Mouse (Mus musculus): ENCODE results near the gene Pfdn6. TPM values are rescaled to one million over a fixed set of nuclear protein-coding genes. Genes with fewer than 3 reads are reported as not detected.

Gene Pfdn6
- polyA plus RNA-seq, 1 experiment from 2014 or later = 110 TPM

DNA sequence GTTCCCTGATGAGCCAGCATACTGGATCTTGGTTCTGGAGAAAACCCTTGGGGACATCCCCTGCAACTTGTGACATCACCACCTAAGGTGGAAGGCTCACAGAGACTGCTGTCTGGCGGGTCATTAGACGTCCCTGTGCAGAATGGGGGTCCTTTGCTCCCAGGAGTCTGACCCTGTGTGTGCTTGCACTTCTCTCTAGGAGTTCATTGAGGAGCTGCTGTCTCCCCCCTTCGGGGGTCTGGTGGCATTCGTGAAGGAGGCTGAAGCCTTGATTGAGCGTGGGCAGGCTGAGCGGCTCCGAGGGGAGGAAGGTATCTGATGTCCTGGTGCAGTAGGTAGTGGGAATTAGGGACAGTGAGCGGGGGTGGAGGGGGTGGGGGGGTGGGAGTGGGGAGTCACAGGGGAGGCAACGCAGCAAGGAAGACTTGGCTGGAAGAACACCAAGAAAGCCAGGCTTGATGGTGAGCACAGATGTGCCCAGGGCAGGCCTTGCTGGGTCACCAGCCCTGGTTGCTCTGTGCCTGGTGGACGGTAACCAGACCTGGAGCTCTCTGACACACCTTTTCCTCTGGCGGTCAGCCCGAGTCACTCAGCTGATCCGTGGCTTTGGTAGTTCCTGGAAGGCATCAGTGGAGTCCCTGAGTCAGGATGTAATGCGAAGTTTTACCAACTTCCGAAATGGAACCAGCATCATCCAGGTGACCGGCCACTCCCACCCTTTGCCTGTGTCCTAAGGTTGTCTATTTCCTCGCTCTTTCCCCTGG lies 25.1 kb upstream of the Pfdn6 start:
- H3K27ac ChIP-seq (replicated peaks in 1 of 2; ENCODE audit: control insufficient read depth in 1 of 2, insufficient read depth in 1 of 2, low read depth in 2 of 2, low read length in 2 of 2) = no peak overlapping the region
- peaks cover 53% of the 10 kb centered on the region for H3K36me3 ChIP-seq (ENCODE audit: control insufficient read depth, insufficient read depth, low read length)
- 85% methylated on average over 17 of the region's 17 CpGs for WGBS
- 0 out of 2 replicates have a peak, but pooled peaks cover 4% of the 10 kb centered on the region for H3K9me3 ChIP-seq (ENCODE audit: control insufficient read depth, low read length)
- no peak overlapping the region for H3K9ac ChIP-seq (ENCODE audit: low read length)
- no peak for ATAC-seq (ENCODE audit: insufficient number of reproducible peaks, insufficient read depth, low FRiP score, low read depth)
- no peak overlapping the region for H3K4me2 ChIP-seq (ENCODE audit: low read length)
- H3K4me3 ChIP-seq (ENCODE audit: control insufficient read depth in 1 of 2, insufficient read depth in 1 of 2, low read depth in 1 of 2, low read length in 2 of 2) = no peak overlapping the region
- no peaks in the 10 kb centered on the region for H3K4me1 ChIP-seq (ENCODE audit: control insufficient read depth in 2 of 2, insufficient read depth in 2 of 2, low read length in 2 of 2)
- no peaks in the 10 kb centered on the region for H3K27me3 ChIP-seq (ENCODE audit: control insufficient read depth, insufficient read depth, low read length)

DNA sequence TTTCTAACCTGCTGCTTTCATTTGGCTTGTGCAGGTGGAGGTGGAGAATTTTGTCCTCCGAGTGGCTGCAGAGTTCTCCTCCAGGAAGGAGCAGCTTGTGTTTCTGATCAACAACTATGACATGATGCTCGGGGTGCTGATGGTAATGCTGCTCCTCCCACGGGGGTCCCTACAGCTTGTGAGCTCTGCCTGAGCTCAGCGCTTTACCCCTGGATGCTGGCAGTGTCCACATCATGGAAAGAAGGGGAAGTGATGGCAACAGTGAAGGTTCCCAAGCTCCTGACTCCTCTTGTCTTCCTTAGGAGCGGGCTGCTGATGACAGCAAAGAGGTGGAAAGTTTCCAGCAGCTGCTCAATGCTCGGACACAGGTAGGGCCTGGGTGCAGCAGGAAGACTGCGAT lies 22.7 kb upstream of the Pfdn6 start:
- H3K9ac ChIP-seq (ENCODE audit: low read length) = no peak overlapping the region
- ATAC-seq (ENCODE audit: insufficient number of reproducible peaks, insufficient read depth, low FRiP score, low read depth) = no peak
- WGBS = 91% methylated on average over 7 of the region's 7 CpGs
- no peaks in the 10 kb centered on the region for H3K4me1 ChIP-seq (ENCODE audit: control insufficient read depth in 2 of 2, insufficient read depth in 2 of 2, low read length in 2 of 2)
- H3K27ac ChIP-seq (replicated peaks in 1 of 2; ENCODE audit: control insufficient read depth in 1 of 2, insufficient read depth in 1 of 2, low read depth in 2 of 2, low read length in 2 of 2) = no peak overlapping the region
- H3K9me3 ChIP-seq (ENCODE audit: control insufficient read depth, low read length) = no peaks in the 10 kb centered on the region
- no peaks in the 10 kb centered on the region for H3K27me3 ChIP-seq (ENCODE audit: control insufficient read depth, insufficient read depth, low read length)
- no peak overlapping the region for H3K4me2 ChIP-seq (ENCODE audit: low read length)
- peaks cover 76% of the 10 kb centered on the region for H3K36me3 ChIP-seq (ENCODE audit: control insufficient read depth, insufficient read depth, low read length)
- no peak overlapping the region for H3K4me3 ChIP-seq (ENCODE audit: control insufficient read depth in 1 of 2, insufficient read depth in 1 of 2, low read depth in 1 of 2, low read length in 2 of 2)

DNA sequence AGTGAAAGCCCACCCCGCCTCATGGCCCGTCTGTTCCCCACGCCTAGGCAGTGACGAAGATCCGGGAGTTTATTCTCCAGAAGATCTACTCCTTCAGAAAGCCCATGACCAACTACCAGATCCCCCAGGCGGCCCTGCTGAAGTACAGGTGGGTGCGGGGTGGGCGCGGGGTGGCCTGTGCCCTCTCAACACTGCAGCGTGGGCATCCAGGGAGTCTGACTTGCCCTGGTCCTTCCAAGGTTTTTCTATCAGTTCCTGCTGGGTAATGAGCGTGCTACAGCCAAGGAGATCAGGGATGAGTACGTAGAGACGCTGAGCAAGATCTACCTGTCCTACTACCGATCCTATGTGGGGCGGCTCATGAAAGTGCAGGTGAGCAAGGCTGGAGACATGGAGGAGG lies 19.8 kb upstream of the Pfdn6 start:
- H3K27ac ChIP-seq (replicated peaks in 1 of 2; ENCODE audit: control insufficient read depth in 1 of 2, insufficient read depth in 1 of 2, low read depth in 2 of 2, low read length in 2 of 2) = no peak overlapping the region
- H3K27me3 ChIP-seq (ENCODE audit: control insufficient read depth, insufficient read depth, low read length) = no peaks in the 10 kb centered on the region
- no peaks in the 10 kb centered on the region for H3K9me3 ChIP-seq (ENCODE audit: control insufficient read depth, low read length)
- H3K4me2 ChIP-seq (ENCODE audit: low read length) = no peak overlapping the region
- H3K36me3 ChIP-seq (ENCODE audit: control insufficient read depth, insufficient read depth, low read length) = peaks cover 64% of the 10 kb centered on the region
- peaks cover 0 to 6% of the 10 kb centered on the region in 2 experiments; a peak in 1 of 4 replicates for H3K4me1 ChIP-seq (ENCODE audit: control insufficient read depth in 2 of 2, insufficient read depth in 2 of 2, low read length in 2 of 2)
- no peak for ATAC-seq (ENCODE audit: insufficient number of reproducible peaks, insufficient read depth, low FRiP score, low read depth)
- no peak overlapping the region for H3K9ac ChIP-seq (ENCODE audit: low read length)
- H3K4me3 ChIP-seq (ENCODE audit: control insufficient read depth in 1 of 2, insufficient read depth in 1 of 2, low read depth in 1 of 2, low read length in 2 of 2) = no peak overlapping the region
- WGBS = 92% methylated on average over 15 of the region's 15 CpGs

DNA sequence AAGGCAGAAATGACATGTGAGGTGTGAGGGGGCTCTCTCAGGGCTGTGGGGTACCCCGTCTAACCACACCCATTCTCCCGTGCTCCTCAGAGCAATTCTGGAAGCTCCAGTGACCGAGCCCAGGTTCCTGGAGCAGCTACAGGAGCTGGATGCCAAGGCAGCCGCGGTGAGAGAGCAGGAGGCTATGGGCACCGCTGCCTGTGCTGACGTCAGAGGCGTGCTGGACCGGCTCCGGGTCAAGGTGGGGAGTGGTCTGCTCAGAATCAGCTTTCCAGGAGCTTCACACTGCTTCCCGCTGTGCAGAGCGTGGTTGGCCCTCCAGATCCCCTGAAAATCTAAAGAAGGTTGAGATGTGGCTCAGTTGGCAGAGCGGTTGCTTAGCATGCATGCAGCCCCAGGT lies 19.0 kb upstream of the Pfdn6 start:
- H3K4me1 ChIP-seq (ENCODE audit: control insufficient read depth in 2 of 2, insufficient read depth in 2 of 2, low read length in 2 of 2) = peaks cover 3 to 12% of the 10 kb centered on the region in 2 experiments
- H3K27ac ChIP-seq (replicated peaks in 1 of 2; ENCODE audit: control insufficient read depth in 1 of 2, insufficient read depth in 1 of 2, low read depth in 2 of 2, low read length in 2 of 2) = no peak overlapping the region
- 93% methylated on average over 13 of the region's 13 CpGs for WGBS
- ATAC-seq (ENCODE audit: insufficient number of reproducible peaks, insufficient read depth, low FRiP score, low read depth) = no peak
- H3K27me3 ChIP-seq (ENCODE audit: control insufficient read depth, insufficient read depth, low read length) = no peaks in the 10 kb centered on the region
- no peak overlapping the region for H3K4me3 ChIP-seq (ENCODE audit: control insufficient read depth in 1 of 2, insufficient read depth in 1 of 2, low read depth in 1 of 2, low read length in 2 of 2)
- H3K9me3 ChIP-seq (ENCODE audit: control insufficient read depth, low read length) = no peaks in the 10 kb centered on the region
- H3K4me2 ChIP-seq (ENCODE audit: low read length) = no peak overlapping the region
- peaks cover 64% of the 10 kb centered on the region for H3K36me3 ChIP-seq (ENCODE audit: control insufficient read depth, insufficient read depth, low read length)
- H3K9ac ChIP-seq (ENCODE audit: low read length) = no peak overlapping the region

DNA sequence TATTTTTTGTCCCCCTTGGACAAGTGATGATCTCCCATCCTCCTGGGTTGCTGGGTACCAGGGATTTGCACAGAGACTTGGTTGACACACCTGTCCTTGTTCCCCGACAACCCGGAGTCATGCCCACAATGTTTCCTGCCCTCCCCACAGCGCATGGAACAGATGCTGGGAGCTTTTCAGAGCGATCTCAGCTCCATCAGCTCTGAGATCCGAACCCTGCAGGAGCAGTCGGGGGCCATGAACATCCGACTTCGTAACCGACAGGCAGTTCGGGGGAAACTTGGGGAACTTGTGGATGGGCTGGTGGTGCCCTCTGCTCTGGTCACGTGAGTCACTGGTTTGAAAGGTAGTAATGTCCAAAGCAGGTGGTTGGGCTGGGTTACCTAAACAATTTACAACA lies 18.3 kb upstream of the Pfdn6 start:
- no peak overlapping the region for H3K27ac ChIP-seq (replicated peaks in 1 of 2; ENCODE audit: control insufficient read depth in 1 of 2, insufficient read depth in 1 of 2, low read depth in 2 of 2, low read length in 2 of 2)
- H3K27me3 ChIP-seq (ENCODE audit: control insufficient read depth, insufficient read depth, low read length) = no peaks in the 10 kb centered on the region
- no peak overlapping the region for H3K4me3 ChIP-seq (ENCODE audit: control insufficient read depth in 1 of 2, insufficient read depth in 1 of 2, low read depth in 1 of 2, low read length in 2 of 2)
- ATAC-seq (ENCODE audit: insufficient number of reproducible peaks, insufficient read depth, low FRiP score, low read depth) = no peak
- H3K4me1 ChIP-seq (ENCODE audit: control insufficient read depth in 2 of 2, insufficient read depth in 2 of 2, low read length in 2 of 2) = peaks cover 5 to 19% of the 10 kb centered on the region in 2 experiments
- no peaks in the 10 kb centered on the region for H3K9me3 ChIP-seq (ENCODE audit: control insufficient read depth, low read length)
- no peak overlapping the region for H3K4me2 ChIP-seq (ENCODE audit: low read length)
- 93% methylated on average over 11 of the region's 11 CpGs for WGBS
- H3K9ac ChIP-seq (ENCODE audit: low read length) = no peak overlapping the region
- peaks cover 69% of the 10 kb centered on the region for H3K36me3 ChIP-seq (ENCODE audit: control insufficient read depth, insufficient read depth, low read length)

DNA sequence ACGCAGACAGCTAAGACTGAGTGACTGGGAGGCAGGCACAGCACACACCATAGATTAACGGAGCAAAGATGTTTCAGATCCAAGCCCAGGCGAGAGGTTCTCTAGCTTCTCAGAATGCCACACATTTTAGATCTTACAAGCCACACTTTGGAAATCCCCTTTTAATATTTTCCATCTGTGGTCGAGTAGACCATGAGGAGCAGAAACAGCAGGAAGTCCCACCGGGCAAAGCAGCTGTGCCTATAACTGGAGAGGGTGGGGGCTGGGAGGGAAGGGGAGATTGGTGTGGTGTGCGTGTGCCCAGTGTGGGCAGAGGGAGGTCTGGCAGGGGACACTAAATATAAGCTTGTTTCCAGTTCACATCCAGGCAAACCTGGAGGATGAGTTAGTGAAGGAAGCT lies 17.4 kb upstream of the Pfdn6 start:
- Histone ChIP-seq H3K36me3 (ENCODE audit: control insufficient read depth, insufficient read depth, low read length) (peaks cover 69% of the 10 kb centered on the region), H3K4me3 (ENCODE audit: control insufficient read depth in 1 of 2, insufficient read depth in 1 of 2, low read depth in 1 of 2, low read length in 2 of 2) (no peak overlapping the region), H3K9ac (ENCODE audit: low read length) (no peak overlapping the region), H3K9me3 (ENCODE audit: control insufficient read depth, low read length) (no peaks in the 10 kb centered on the region), H3K27me3 (ENCODE audit: control insufficient read depth, insufficient read depth, low read length) (no peaks in the 10 kb centered on the region), H3K27ac (replicated peaks in 1 of 2; ENCODE audit: control insufficient read depth in 1 of 2, insufficient read depth in 1 of 2, low read depth in 2 of 2, low read length in 2 of 2) (no peak overlapping the region), H3K4me2 (ENCODE audit: low read length) (no peak overlapping the region), H3K4me1 (ENCODE audit: control insufficient read depth in 2 of 2, insufficient read depth in 2 of 2, low read length in 2 of 2) (peaks cover 5 to 28% of the 10 kb centered on the region in 2 experiments)
- no peak for ATAC-seq (ENCODE audit: insufficient number of reproducible peaks, insufficient read depth, low FRiP score, low read depth)
- WGBS = 91% methylated on average over 6 of the region's 6 CpGs

DNA sequence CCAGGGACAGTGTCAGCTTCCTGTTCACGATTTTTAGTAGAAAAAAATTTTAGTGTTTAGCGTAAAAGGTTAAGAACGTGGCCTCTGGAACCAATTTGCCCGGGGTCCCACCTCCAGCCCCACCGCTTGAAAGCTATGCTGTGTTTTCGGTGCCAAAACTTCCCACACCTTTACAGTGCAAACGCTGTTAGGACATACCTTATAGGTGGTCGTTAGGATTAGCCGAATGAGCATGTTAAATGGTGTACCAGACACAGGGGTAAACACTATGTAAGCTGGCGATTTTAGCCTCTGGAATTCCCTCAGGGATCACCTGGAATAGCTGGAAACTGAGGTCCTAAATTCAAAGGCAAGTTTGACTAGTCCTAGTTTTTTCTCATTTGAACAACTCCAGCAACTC lies 16.2 kb upstream of the Pfdn6 start:
- ATAC-seq (ENCODE audit: insufficient number of reproducible peaks, insufficient read depth, low FRiP score, low read depth) = no peak
- Histone ChIP-seq H3K9ac (ENCODE audit: low read length) (peak overlapping the region; percentile 87), H3K9me3 (ENCODE audit: control insufficient read depth, low read length) (no peaks in the 10 kb centered on the region), H3K4me3 (ENCODE audit: control insufficient read depth in 1 of 2, insufficient read depth in 1 of 2, low read depth in 1 of 2, low read length in 2 of 2) (peak overlapping the region; percentile 86 to 90), H3K36me3 (ENCODE audit: control insufficient read depth, insufficient read depth, low read length) (peaks cover 67% of the 10 kb centered on the region), H3K4me2 (ENCODE audit: low read length) (peak overlapping the region; percentile 80), H3K4me1 (ENCODE audit: control insufficient read depth in 2 of 2, insufficient read depth in 2 of 2, low read length in 2 of 2) (peaks cover 8 to 39% of the 10 kb centered on the region in 2 experiments), H3K27me3 (ENCODE audit: control insufficient read depth, insufficient read depth, low read length) (no peaks in the 10 kb centered on the region), H3K27ac (replicated peaks in 1 of 2; ENCODE audit: control insufficient read depth in 1 of 2, insufficient read depth in 1 of 2, low read depth in 2 of 2, low read length in 2 of 2) (peak overlapping the region in 1 of 2 experiments; percentile 89; a peak in 2 of 4 replicates)
- WGBS = 6% methylated on average over 10 of the region's 10 CpGs

Data from heart, embryonic 14.5 days (tissue).